Mouse (Mus musculus) stomach, embryonic 15.5 days (tissue): Measurements from ENCODE around the gene Pgpep1. TPM values are rescaled to one million over a fixed set of nuclear protein-coding genes. Genes with fewer than 3 reads are reported as not detected.

Experiments used
- ATAC-seq: fragments of 200-750 bp; cut with Nextera tagmentation; 2 replicates; pipeline ENCODE4 v1.8.0; 2017; ENCODE audit warnings: low read depth, moderate number of reproducible peaks, moderate TSS enrichment; ENCODE audit not compliant: insufficient read depth, low FRiP score
- H3K27ac ChIP-seq: fragments of 300-500 bp; sonication (generic); 2 replicates; pipeline ENCODE4 v1.5.1; 2015; ENCODE audit warnings: mild to moderate bottlenecking, inconsistent platforms
- H3K27me3 ChIP-seq: fragments of 300-500 bp; sonication (generic); replicated peaks from 2 replicates; pipeline ENCODE4 v1.6.1; 2015; ENCODE audit warnings: inconsistent platforms
- H3K36me3 ChIP-seq: fragments of 300-500 bp; sonication (generic); 2 replicates; pipeline ENCODE4 v1.6.1; 2015; ENCODE audit warnings: inconsistent platforms
- H3K4me1 ChIP-seq: fragments of 300-500 bp; sonication (generic); 2 replicates; pipeline ENCODE4 v1.6.1; 2015; ENCODE audit warnings: inconsistent platforms
- H3K4me2 ChIP-seq: fragments of 300-500 bp; sonication (generic); 2 replicates; pipeline ENCODE4 v1.6.1; 2015; ENCODE audit warnings: mild to moderate bottlenecking, inconsistent platforms
- H3K4me3 ChIP-seq: fragments of 300-500 bp; sonication (generic); replicated peaks from 2 replicates; pipeline ENCODE4 v1.5.1; 2015; ENCODE audit warnings: inconsistent platforms
- H3K9ac ChIP-seq: fragments of 300-500 bp; sonication (generic); 2 replicates; pipeline ENCODE4 v1.6.1; 2015; ENCODE audit warnings: inconsistent platforms
- H3K9me3 ChIP-seq: fragments of 300-500 bp; sonication (generic); 2 replicates; pipeline ENCODE4 v1.6.1; 2016; ENCODE audit warnings: inconsistent platforms
- WGBS: fragments of 180-500 bp; shearing (Covaris S2); methylation state at CpG from one replicate; pipeline ENCODE4 v1.1.7; 2015; 5-methylcytosine and 5-hydroxymethylcytosine counted together
- polyA plus RNA-seq: library from polyadenylated mRNA; unstranded; fragments of >200 nt; fragmentation: Nextera tagmentation; extraction: Ambion mirVana; gene quantifications from 2 replicates; pipeline ENCODE4 v1.2.1, GENCODE M21; 2015

Pgpep1 gene
- polyA plus RNA-seq, 1 experiment from 2014 or later = 49.9 TPM

DNA sequence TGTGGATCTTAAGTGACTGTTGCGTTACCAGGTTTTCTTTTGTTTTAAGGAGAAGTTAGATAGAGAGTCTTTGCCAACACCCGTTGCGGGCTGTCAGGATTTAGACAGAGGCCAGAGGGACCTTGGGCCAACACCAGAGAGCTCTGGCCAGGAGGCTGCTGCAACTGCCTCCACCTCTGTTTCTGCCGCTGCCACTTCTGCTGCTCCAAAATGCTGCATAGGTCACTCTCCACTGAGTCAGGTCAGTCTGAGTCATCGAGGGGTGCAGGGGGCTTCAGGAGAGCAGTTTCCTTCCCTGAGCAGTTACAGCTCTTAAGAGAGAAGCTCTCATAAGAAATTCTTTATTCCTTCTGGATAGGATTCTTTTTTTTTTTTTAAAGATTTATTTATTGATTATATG, 33.1 kb downstream of the Pgpep1 start:
- no peak for ATAC-seq

DNA sequence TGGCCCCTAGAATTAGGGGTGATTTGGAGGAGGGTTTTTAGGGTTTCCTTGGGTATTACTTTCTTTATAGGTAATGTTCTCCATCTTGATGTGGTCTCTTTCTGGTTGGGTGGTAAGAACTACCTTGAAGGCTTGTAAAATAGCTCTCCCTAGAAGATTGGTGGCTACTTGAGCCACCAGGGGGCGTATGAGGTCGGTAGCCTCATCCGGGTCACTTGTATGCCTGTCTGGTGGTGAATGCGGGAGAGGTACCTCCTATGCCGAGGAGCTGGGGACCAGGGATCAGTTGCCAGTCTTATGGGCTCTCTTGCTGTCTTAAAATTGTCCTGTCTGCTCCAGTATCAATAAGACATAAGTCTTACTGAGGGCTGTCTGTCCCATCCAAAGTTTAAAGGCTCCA, 35.1 kb downstream of the Pgpep1 start:
- no peaks in the 10 kb centered on the region for H3K27me3 ChIP-seq
- no peak overlapping the region for H3K4me2 ChIP-seq
- no peak overlapping the region for H3K9ac ChIP-seq
- H3K27ac ChIP-seq = no peak overlapping the region
- 18% methylated on average over 5 of the region's 5 CpGs for WGBS
- H3K4me1 ChIP-seq = peaks cover 6% of the 10 kb centered on the region
- H3K4me3 ChIP-seq = no peak overlapping the region
- no peaks in the 10 kb centered on the region for H3K9me3 ChIP-seq
- no peaks in the 10 kb centered on the region for H3K36me3 ChIP-seq
- ATAC-seq = no peak

More for the DNA sequence above, 33.1 kb downstream of the Pgpep1 start:
- no peak overlapping the region for H3K27ac ChIP-seq
- no peak overlapping the region for H3K4me3 ChIP-seq
- peaks cover 20% of the 10 kb centered on the region for H3K4me1 ChIP-seq
- no peaks in the 10 kb centered on the region for H3K9me3 ChIP-seq
- H3K36me3 ChIP-seq = no peaks in the 10 kb centered on the region
- H3K27me3 ChIP-seq = no peaks in the 10 kb centered on the region
- no peak overlapping the region for H3K9ac ChIP-seq
- no peak overlapping the region for H3K4me2 ChIP-seq
- 83% methylated on average over 5 of the region's 5 CpGs for WGBS

DNA sequence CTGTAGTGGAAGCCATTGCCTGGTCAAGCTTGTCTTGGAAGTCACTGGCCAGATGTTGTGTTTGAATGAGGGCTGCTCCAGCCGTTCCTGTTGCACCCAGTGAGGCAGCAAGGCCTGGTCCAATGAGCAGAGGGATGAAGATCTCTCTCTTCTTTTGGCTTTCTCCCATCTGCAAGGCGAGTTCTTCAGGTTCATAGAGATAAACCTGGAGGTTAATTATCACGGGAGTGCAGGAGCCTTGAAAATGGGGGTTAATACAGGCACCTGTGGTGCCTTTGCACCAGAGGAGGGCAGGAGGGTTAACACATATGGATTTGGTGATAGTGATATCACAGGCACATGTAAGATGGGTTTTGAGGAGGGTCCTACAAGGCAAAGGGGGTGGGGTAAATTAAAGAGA, 38.0 kb downstream of the Pgpep1 start:
- no peak overlapping the region for H3K27ac ChIP-seq

DNA sequence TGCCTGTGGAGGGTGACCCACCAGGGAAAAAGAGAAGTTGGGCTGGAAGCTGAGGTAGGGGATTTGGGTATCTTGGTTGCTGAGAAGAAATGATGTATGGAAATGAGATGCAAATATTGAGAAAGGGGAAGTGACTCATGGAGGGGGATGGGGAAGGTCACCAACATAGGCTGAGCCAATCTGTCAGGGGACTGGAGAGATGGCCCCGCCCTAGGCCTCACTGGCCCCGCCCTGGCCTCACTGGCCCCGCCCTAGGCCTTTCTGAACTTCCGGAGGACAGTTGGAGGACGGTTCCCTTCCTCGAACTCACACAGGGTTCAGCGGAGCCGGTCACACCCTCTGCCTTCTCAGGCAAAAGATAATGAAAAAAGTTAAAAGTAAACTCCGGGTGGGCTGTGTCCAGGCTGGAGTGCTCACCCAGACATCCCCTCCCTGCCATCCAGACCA, 41.3 kb downstream of the Pgpep1 start:
- ATAC-seq = peak; percentile 68; the same call in 1 of the 2 replicates
- no peaks in the 10 kb centered on the region for H3K27me3 ChIP-seq
- 30% methylated on average over 9 of the region's 9 CpGs for WGBS
- no peak overlapping the region for H3K4me2 ChIP-seq
- no peaks in the 10 kb centered on the region for H3K9me3 ChIP-seq
- peaks cover 13% of the 10 kb centered on the region for H3K4me1 ChIP-seq
- no peak overlapping the region for H3K4me3 ChIP-seq
- H3K36me3 ChIP-seq = no peaks in the 10 kb centered on the region
- no peak overlapping the region for H3K27ac ChIP-seq
- H3K9ac ChIP-seq = no peak overlapping the region

More for the DNA sequence above, 38.0 kb downstream of the Pgpep1 start:
- peaks cover 9% of the 10 kb centered on the region; the same call in 1 of the 2 replicates for H3K4me1 ChIP-seq
- no peaks in the 10 kb centered on the region for H3K9me3 ChIP-seq
- WGBS = 57% methylated on average over 3 of the region's 3 CpGs
- no peaks in the 10 kb centered on the region for H3K36me3 ChIP-seq
- no peak overlapping the region for H3K4me3 ChIP-seq
- H3K9ac ChIP-seq = no peak overlapping the region
- ATAC-seq = no peak; the same call in 1 of the 2 replicates
- no peaks in the 10 kb centered on the region for H3K27me3 ChIP-seq
- no peak overlapping the region for H3K4me2 ChIP-seq

DNA sequence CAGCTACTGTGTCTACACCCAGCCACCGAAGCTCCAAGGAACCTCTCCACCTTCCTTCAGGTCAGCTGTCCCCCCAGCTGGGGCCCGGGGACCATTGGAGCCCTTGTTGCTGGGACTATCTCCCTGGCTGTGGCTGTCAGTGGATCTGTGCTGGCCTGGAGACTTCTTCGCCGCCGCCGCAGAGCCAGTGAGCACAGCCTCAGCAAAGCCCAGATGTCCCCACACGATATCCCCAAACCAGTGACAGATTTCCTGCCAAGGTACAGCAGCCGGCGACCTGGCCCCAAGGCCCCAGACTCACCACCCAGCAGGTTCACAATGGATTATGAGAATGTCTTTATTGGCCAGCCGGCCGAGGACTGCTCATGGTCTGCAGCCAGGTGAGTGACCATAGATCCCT, 42.2 kb downstream of the Pgpep1 start:
- Histone ChIP-seq H3K4me2 (0 out of 2 replicates have a peak overlapping the region, but pooled peaks have one; percentile 1), H3K9me3 (no peaks in the 10 kb centered on the region), H3K4me3 (peak overlapping the region; percentile 4; the same call in 1 of the 2 replicates), H3K36me3 (no peaks in the 10 kb centered on the region), H3K4me1 (peaks cover 18% of the 10 kb centered on the region), H3K27me3 (no peaks in the 10 kb centered on the region), H3K9ac (no peak overlapping the region), H3K27ac (peak overlapping the region; percentile 18)
- 81% methylated on average over 11 of the region's 11 CpGs for WGBS
- no peak for ATAC-seq

DNA sequence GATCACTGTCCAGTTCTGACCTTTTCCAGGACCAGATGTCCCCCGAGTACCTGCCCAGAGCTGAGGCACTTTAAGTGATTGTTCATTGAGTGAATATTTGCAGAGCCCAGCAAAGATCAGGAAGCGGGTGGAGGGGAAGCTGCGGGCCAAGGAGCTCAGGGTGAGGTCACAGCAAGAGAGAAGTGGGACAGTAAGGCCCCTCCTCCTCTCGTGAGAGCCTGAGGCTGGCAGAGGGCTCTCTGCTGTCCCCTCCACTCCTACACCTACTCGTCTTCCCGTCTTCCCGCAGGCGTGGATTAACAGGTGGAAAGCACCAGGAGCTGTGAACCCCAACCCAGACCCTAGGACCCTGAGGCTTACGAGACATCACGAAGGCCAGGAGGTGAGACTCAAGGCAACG, 43.5 kb downstream of the Pgpep1 start:
- no peak overlapping the region for H3K9ac ChIP-seq
- H3K4me2 ChIP-seq = no peak overlapping the region
- H3K36me3 ChIP-seq = no peaks in the 10 kb centered on the region
- no peaks in the 10 kb centered on the region for H3K9me3 ChIP-seq
- H3K4me1 ChIP-seq = peaks cover 21% of the 10 kb centered on the region
- 0 out of 2 replicates have a peak overlapping the region, but pooled peaks have one; percentile 4 for H3K4me3 ChIP-seq
- WGBS = 49% methylated on average over 11 of the region's 11 CpGs
- ATAC-seq = no peak
- no peaks in the 10 kb centered on the region for H3K27me3 ChIP-seq
- no peak overlapping the region for H3K27ac ChIP-seq

DNA sequence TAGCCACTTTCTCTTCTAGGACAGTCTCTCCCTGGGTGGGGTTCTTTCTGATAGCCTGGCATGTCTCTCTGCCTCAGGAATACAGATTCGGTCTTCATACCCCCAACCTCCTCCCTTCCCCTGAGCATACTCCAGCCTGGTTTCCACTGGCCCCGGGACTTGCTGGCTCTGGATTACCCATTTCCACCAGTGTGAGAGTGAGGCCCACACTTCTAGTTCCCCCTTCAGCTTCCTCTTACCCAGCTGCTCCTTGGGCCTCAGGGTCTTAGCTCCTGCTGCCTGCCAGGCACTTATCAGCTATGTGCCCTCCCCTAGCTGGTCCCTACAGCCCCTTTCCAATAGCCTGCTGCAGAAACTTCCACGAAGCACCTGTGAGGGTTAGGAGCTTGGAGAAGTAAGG, 44.3 kb downstream of the Pgpep1 start, which contains the start of gene Lrrc25:
Gene Lrrc25 (plus strand): TSS at position 262 of the 400 bp plus-strand sequence.
- H3K27ac ChIP-seq = peak within 1 kb of the TSS; percentile 41; the same call in 1 of the 2 replicates
- 65% methylated on average over 3 of the region's 3 CpGs for WGBS
- no peaks in the 10 kb centered on the region for H3K9me3 ChIP-seq

DNA sequence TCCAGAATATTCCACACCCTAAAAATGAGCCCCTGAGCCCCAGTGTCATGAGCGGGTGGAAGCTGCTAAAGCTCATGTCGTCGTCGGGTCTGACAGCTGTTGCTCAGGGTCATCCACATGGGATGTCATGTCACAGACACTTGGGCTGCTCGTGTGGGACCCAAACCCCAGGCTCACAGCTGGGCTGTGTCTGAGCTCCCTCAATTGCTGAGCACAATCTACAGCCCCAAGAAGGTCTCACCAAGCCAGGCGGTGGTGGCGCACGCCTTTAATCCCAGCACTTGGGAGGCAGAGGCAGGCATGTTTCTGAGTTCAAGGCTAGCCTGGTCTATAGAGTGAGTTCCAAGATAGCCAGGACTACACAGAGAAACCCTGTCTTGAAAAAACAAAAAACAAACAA, 44.9 kb downstream of the Pgpep1 start:
- H3K27me3 ChIP-seq = no peaks in the 10 kb centered on the region
- H3K9ac ChIP-seq = no peak overlapping the region
- H3K4me1 ChIP-seq = peaks cover 28% of the 10 kb centered on the region
- ATAC-seq = no peak
- no peak overlapping the region for H3K4me2 ChIP-seq
- H3K27ac ChIP-seq = 0 out of 2 replicates have a peak overlapping the region, but pooled peaks have one; percentile 41
- no peaks in the 10 kb centered on the region for H3K36me3 ChIP-seq
- 78% methylated on average over 8 of the region's 8 CpGs for WGBS
- no peaks in the 10 kb centered on the region for H3K9me3 ChIP-seq
- no peak overlapping the region for H3K4me3 ChIP-seq

More for the DNA sequence above, 44.3 kb downstream of the Pgpep1 start, which contains the start of gene Lrrc25:
- Histone ChIP-seq H3K9ac (no peak within 1 kb of the TSS), H3K4me3 (0 out of 2 replicates have a peak within 1 kb of the TSS, but pooled peaks have one; percentile 4), H3K27me3 (no peaks in the 10 kb centered on the region), H3K36me3 (no peaks in the 10 kb centered on the region), H3K4me2 (no peak within 1 kb of the TSS), H3K4me1 (peaks cover 23% of the 10 kb centered on the region)
- no peak for ATAC-seq

DNA sequence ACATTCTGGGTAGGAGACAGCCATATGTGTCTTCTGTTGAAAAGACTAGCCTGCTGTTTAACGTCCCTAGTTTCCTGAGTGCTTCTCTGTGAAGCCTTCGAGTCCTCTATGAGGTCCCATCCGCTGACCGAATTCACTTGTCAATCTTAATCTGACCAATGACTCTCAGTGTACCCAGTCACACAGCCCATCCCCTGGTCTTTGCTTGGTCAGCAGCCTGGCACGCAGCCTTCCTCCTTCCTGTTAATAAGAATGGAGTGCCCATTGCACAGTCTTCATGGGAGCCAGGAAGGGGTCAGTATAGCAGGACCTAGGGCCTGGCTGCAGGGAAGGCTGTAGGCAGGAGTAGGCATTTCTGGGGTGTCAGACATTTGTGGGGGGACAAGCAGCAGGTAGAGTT, 45.7 kb downstream of the Pgpep1 start:
- no peaks in the 10 kb centered on the region for H3K9me3 ChIP-seq
- H3K4me1 ChIP-seq = peaks cover 31% of the 10 kb centered on the region
- no peak for ATAC-seq
- no peaks in the 10 kb centered on the region for H3K27me3 ChIP-seq
- H3K9ac ChIP-seq = no peak overlapping the region
- no peaks in the 10 kb centered on the region for H3K36me3 ChIP-seq
- no peak overlapping the region for H3K4me3 ChIP-seq
- no peak overlapping the region for H3K4me2 ChIP-seq
- peak overlapping the region; percentile 41; the same call in 1 of the 2 replicates for H3K27ac ChIP-seq
- WGBS = 60% methylated on average over 5 of the region's 5 CpGs

DNA sequence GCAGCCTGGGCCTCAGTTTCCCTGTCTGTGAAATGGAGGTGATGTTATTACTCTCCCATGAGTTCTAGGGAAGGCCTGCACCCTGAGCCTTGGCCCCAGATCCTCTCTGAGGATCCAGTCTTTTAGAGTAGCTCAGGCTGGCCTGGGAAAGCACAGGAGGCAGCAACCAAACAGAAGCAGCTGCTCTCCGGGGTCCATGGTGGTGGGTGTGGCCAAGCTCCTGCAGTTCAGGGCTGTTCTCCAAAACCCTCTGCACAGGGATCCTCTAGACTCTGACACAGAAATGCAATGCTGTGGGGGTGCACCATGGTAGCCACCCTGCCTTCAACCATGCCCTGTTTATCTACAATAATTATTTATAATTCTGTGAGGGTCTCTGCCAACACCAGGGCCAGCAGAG, 46.4 kb downstream of the Pgpep1 start:
- Histone ChIP-seq H3K36me3 (no peaks in the 10 kb centered on the region), H3K27ac (peak overlapping the region; percentile 38; the same call in 1 of the 2 replicates), H3K4me2 (no peak overlapping the region), H3K9me3 (no peaks in the 10 kb centered on the region), H3K4me1 (peaks cover 34% of the 10 kb centered on the region), H3K4me3 (no peak overlapping the region), H3K9ac (no peak overlapping the region), H3K27me3 (no peaks in the 10 kb centered on the region)
- no peak for ATAC-seq
- WGBS = 5% methylated on average over 1 of the region's 1 CpGs

DNA sequence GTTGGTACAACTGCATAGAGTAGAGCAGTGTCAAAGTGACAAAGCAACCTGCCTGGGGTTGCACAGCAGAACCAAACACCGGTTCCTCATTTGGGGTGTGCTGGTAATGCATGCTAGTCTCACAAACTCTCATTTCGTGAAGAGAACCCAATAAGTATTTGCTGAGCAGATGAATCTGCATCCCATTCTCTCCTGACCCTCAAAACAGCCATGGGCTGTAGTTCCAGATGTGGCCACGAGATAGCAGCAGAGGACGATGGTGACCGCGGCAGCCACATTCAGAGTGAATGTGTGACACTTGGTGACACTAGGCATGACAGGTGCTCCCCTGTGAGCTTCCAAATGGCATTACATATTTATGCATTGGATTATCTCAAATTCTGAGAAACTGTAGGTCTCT, 48.3 kb downstream of the Pgpep1 start:
- H3K27ac ChIP-seq = peak overlapping the region; percentile 99
- H3K27me3 ChIP-seq = no peaks in the 10 kb centered on the region
- H3K4me1 ChIP-seq = peaks cover 43% of the 10 kb centered on the region
- H3K36me3 ChIP-seq = no peaks in the 10 kb centered on the region
- peak overlapping the region; percentile 97 for H3K4me2 ChIP-seq
- H3K9ac ChIP-seq = 0 out of 2 replicates have a peak overlapping the region, but pooled peaks have one; percentile 27
- no peaks in the 10 kb centered on the region for H3K9me3 ChIP-seq
- under 1% methylated on average over 6 of the region's 6 CpGs for WGBS
- peak overlapping the region; percentile 52 for H3K4me3 ChIP-seq
- ATAC-seq = no peak

DNA sequence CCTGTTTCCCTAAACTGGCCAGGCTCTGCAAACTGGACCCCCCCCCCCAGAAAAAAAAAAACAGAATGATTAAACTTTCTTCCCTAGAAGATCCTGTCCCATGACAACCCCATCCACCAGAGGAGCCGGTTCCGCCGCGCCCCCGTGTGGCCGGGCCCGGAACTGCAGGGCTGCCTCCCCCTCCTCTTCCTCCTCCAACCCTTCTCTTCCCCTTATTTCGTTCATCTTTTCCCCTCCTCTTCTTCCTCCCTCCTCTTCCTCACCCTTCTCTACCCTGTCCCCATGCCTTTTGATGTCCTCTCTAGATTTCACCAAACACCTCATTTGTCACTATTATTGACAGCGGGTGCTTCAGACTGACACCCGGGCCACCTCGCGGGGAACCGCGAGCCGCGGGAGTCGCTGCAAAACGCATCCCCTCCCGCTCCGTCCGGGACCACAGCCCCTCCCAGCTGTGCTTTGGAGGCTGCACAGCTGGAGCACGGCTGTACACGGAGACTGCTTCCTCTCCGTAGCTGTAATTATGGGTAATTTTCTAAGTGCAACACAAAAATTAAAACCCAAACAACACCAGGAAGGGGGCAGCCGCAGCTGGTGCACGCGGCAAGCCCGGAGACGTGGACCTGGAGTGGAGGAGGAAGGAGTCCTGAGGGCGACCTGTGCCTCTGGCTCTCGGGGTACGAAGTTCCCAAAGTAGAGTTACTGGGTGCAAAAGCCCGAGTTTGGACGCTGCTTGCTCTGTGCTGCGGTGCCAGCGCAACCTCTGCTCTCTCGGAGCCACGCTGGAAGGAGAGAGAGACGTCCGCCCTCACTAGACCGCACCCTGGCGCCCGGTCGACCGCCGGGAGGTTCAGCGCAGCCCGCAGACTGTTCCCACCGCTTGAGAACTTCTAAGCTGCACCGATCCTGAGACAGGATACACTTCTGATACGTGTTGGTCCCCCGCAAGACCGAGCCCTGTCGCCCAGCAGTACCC, 49.1 kb downstream of the Pgpep1 start:
- H3K9ac ChIP-seq = peak overlapping the region; percentile 27; the same call in 1 of the 2 replicates
- H3K4me3 ChIP-seq = peak overlapping the region; percentile 52
- no peaks in the 10 kb centered on the region for H3K9me3 ChIP-seq
- H3K27ac ChIP-seq = peak overlapping the region; percentile 99
- under 1% methylated on average over 54 of the region's 54 CpGs for WGBS
- H3K4me1 ChIP-seq = peaks cover 46% of the 10 kb centered on the region
- no peaks in the 10 kb centered on the region for H3K27me3 ChIP-seq
- ATAC-seq = no peak
- H3K36me3 ChIP-seq = no peaks in the 10 kb centered on the region
- H3K4me2 ChIP-seq = peak overlapping the region; percentile 97
